11 mouse cellular contexts compared by ENCODE assay signal in genomic region chr14:56098940-56099339, GRCm38 (mm10). TPM values are rescaled to one million over a fixed set of nuclear protein-coding genes. Genes with fewer than 3 reads are reported as not detected.
DNase-seq lines count a peak whose midpoint lies in the region; ATAC-seq and TF ChIP-seq lines count a peak whose summit lies in the region.
"Had no signal": no experiment of that assay in that cellular context is flagged by ENCODE, and none has a peak within 500 bp of the region (broad histone marks: within the 10 kb centered on the region; RNA-seq: fewer than 3 reads in every experiment).

No protein-coding gene starts in this region.

- H3K9me3 ChIP-seq in hindbrain, embryonic 11.5 days (ENCODE audit: control insufficient read depth, low read length), result no peaks in the 10 kb centered on the region
- no peaks in the 10 kb centered on the region for H3K9me3 ChIP-seq in hindbrain, embryonic 12.5 days (replicated peaks)
- H3K9me3 ChIP-seq in E14TG2a.4 (ENCODE audit: low read length), result no peaks in the 10 kb centered on the region
- H3K9me3 ChIP-seq: liver, embryonic 15.5 days had no signal

- no peaks in the 10 kb centered on the region for H3K36me3 ChIP-seq in hindbrain, embryonic 11.5 days (ENCODE audit: control insufficient read depth, insufficient read depth, low read length)
- no peaks in the 10 kb centered on the region for H3K36me3 ChIP-seq in hindbrain, embryonic 12.5 days
- no peaks in the 10 kb centered on the region for H3K36me3 ChIP-seq in E14TG2a.4 (ENCODE audit: insufficient read depth, low read length)
- H3K36me3 ChIP-seq: liver, embryonic 15.5 days had no signal

- no peak for ATAC-seq in hindbrain, embryonic 11.5 days (ENCODE audit: low FRiP score)
- no peak for ATAC-seq in hindbrain, embryonic 12.5 days (ENCODE audit: low FRiP score)
- no peak for ATAC-seq in erythroblast, adult 5-6 weeks (replicated peaks; ENCODE audit: low FRiP score, poor library complexity, severe bottlenecking)

- 81% methylated on average over 4 of the region's 4 CpGs for WGBS in hindbrain, embryonic 11.5 days
- 77% methylated on average over 4 of the region's 4 CpGs for WGBS in hindbrain, embryonic 12.5 days

- no peak overlapping the region for H3K4me2 ChIP-seq in hindbrain, embryonic 11.5 days (replicated peaks; ENCODE audit: low read depth, low read length)
- H3K4me2 ChIP-seq in hindbrain, embryonic 12.5 days (replicated peaks), result no peak overlapping the region
- H3K4me2 ChIP-seq: liver, embryonic 15.5 days had no signal

- H3K4me1 ChIP-seq in hindbrain, embryonic 11.5 days (replicated peaks; ENCODE audit: control insufficient read depth, insufficient read depth, low read length), result no peaks in the 10 kb centered on the region
- H3K4me1 ChIP-seq in hindbrain, embryonic 12.5 days, result no peaks in the 10 kb centered on the region
- H3K4me1 ChIP-seq in E14TG2a.4 (replicated peaks; ENCODE audit: low read depth, low read length), result peaks cover 10% of the 10 kb centered on the region; the same call in 1 of the 2 replicates
- H3K4me1 ChIP-seq: liver, embryonic 15.5 days had no signal

- no peak overlapping the region for H3K4me3 ChIP-seq in hindbrain, embryonic 11.5 days (ENCODE audit: low read depth, low read length)
- no peak overlapping the region for H3K4me3 ChIP-seq in hindbrain, embryonic 12.5 days
- H3K4me3 ChIP-seq in E14TG2a.4 (replicated peaks; ENCODE audit: low read length), result no peak overlapping the region
- H3K4me3 ChIP-seq: liver, embryonic 15.5 days had no signal

- peak; percentile 13 for DNase-seq in hindbrain, embryonic 11.5 days (ENCODE audit: low spot score)
- DNase-seq in 3134 (ENCODE audit: extremely low read depth, insufficient read length, low spot score), result peak; percentile 9
- DNase-seq in embryo, embryonic 9.5 days (ENCODE audit: extremely low spot score), result peak; percentile 5
- DNase-seq in left cerebral cortex, adult 8-10 months (ENCODE audit: low spot score in 2 of 2), result no peak
- no peak for DNase-seq in urinary bladder, adult 18-20 months (ENCODE audit: low spot score in 2 of 2)
- DNase-seq: cerebellum, adult 9-10 months had no signal

- TF ChIP-seq CTCF in E14TG2a.4 (conservative IDR thresholded peaks at IDR 0.05; ENCODE audit: low read length), result peak; percentile 58

- no peak overlapping the region for H3K27ac ChIP-seq in hindbrain, embryonic 11.5 days (ENCODE audit: low read depth, low read length)
- H3K27ac ChIP-seq in hindbrain, embryonic 12.5 days, result no peak overlapping the region
- H3K27ac ChIP-seq: liver, embryonic 15.5 days had no signal

- H3K27me3 ChIP-seq in hindbrain, embryonic 11.5 days (ENCODE audit: control insufficient read depth, insufficient read depth, low read length), result no peaks in the 10 kb centered on the region
- peaks cover 3% of the 10 kb centered on the region; the same call in 1 of the 2 replicates for H3K27me3 ChIP-seq in hindbrain, embryonic 12.5 days
- 0 out of 2 replicates have a peak, but pooled peaks cover 3% of the 10 kb centered on the region for H3K27me3 ChIP-seq in E14TG2a.4 (ENCODE audit: insufficient read depth, low read length)
- H3K27me3 ChIP-seq: liver, embryonic 15.5 days had no signal

- H3K9ac ChIP-seq in hindbrain, embryonic 11.5 days (ENCODE audit: low read depth, low read length), result no peak overlapping the region
- no peak overlapping the region for H3K9ac ChIP-seq in hindbrain, embryonic 12.5 days
- H3K9ac ChIP-seq: liver, embryonic 15.5 days had no signal

RNA-seq across cellular contexts. Expression of gene Ctsg, which starts 3.4 kb away (rescaled TPM):
- polyA plus RNA-seq in hindbrain, embryonic 11.5 days (2014; fragmentation: Nextera tagmentation; extraction: Ambion mirVana), result 0.31 TPM in 1 of 2 replicates, not detected in the other
- polyA plus RNA-seq in hindbrain, embryonic 12.5 days (2016; fragmentation: Nextera tagmentation; extraction: Ambion mirVana), result not detected in 2 replicates
- total RNA-seq in erythroblast, adult 5-6 weeks (2015; ENCODE audit: low replicate concordance), result 413 and 487 TPM in 2 replicates
- 257 and 291 TPM in 2 replicates for total RNA-seq in erythroblast, adult 5-6 weeks (2017; ENCODE audit: low replicate concordance)
- not detected for total RNA-seq in left cerebral cortex, adult 8-10 months (2022)

RNA-seq across cellular contexts. Expression of gene Mcpt8, which starts 13.9 kb away (rescaled TPM):
- polyA plus RNA-seq in hindbrain, embryonic 11.5 days (2014; fragmentation: Nextera tagmentation; extraction: Ambion mirVana), result not detected in 2 replicates
- not detected in 2 replicates for polyA plus RNA-seq in hindbrain, embryonic 12.5 days (2016; fragmentation: Nextera tagmentation; extraction: Ambion mirVana)
- 205 and 289 TPM in 2 replicates for total RNA-seq in erythroblast, adult 5-6 weeks (2015; ENCODE audit: low replicate concordance)
- 98.4 and 115 TPM in 2 replicates for total RNA-seq in erythroblast, adult 5-6 weeks (2017; ENCODE audit: low replicate concordance)
- not detected for total RNA-seq in left cerebral cortex, adult 8-10 months (2022)

RNA-seq across cellular contexts. Expression of gene Gzme, which starts 21.5 kb away (rescaled TPM):
- not detected in 2 replicates for polyA plus RNA-seq in hindbrain, embryonic 11.5 days (2014; fragmentation: Nextera tagmentation; extraction: Ambion mirVana)
- not detected in 2 replicates for polyA plus RNA-seq in hindbrain, embryonic 12.5 days (2016; fragmentation: Nextera tagmentation; extraction: Ambion mirVana)
- not detected in 2 replicates for total RNA-seq in erythroblast, adult 5-6 weeks (2015; ENCODE audit: low replicate concordance)
- total RNA-seq in erythroblast, adult 5-6 weeks (2017; ENCODE audit: low replicate concordance), result not detected in 2 replicates
- not detected for total RNA-seq in left cerebral cortex, adult 8-10 months (2022)
- total RNA-seq: granulocyte monocyte progenitor cell, adult 5-6 weeks had no signal
- polyA plus RNA-seq: liver, embryonic 15.5 days had no signal

RNA-seq across cellular contexts. Expression of gene Gzmd, which starts 33.5 kb away (rescaled TPM):
- polyA plus RNA-seq in hindbrain, embryonic 11.5 days (2014; fragmentation: Nextera tagmentation; extraction: Ambion mirVana), result not detected in 2 replicates
- polyA plus RNA-seq in hindbrain, embryonic 12.5 days (2016; fragmentation: Nextera tagmentation; extraction: Ambion mirVana), result not detected in 2 replicates
- total RNA-seq in erythroblast, adult 5-6 weeks (2015; ENCODE audit: low replicate concordance), result not detected in 2 replicates
- not detected in 2 replicates for total RNA-seq in erythroblast, adult 5-6 weeks (2017; ENCODE audit: low replicate concordance)
- not detected for total RNA-seq in left cerebral cortex, adult 8-10 months (2022)
- total RNA-seq: granulocyte monocyte progenitor cell, adult 5-6 weeks had no signal
- polyA plus RNA-seq: liver, embryonic 15.5 days had no signal

RNA-seq across cellular contexts. Expression of gene Mcpt4, which starts 36.8 kb away (rescaled TPM):
- not detected in 2 replicates for polyA plus RNA-seq in hindbrain, embryonic 11.5 days (2014; fragmentation: Nextera tagmentation; extraction: Ambion mirVana)
- not detected in 2 replicates for polyA plus RNA-seq in hindbrain, embryonic 12.5 days (2016; fragmentation: Nextera tagmentation; extraction: Ambion mirVana)
- not detected in 2 replicates for total RNA-seq in erythroblast, adult 5-6 weeks (2015; ENCODE audit: low replicate concordance)
- total RNA-seq in erythroblast, adult 5-6 weeks (2017; ENCODE audit: low replicate concordance), result not detected in 2 replicates
- total RNA-seq in left cerebral cortex, adult 8-10 months (2022), result not detected
- total RNA-seq: granulocyte monocyte progenitor cell, adult 5-6 weeks had no signal
- polyA plus RNA-seq: liver, embryonic 15.5 days had no signal

Comparison
In these comparisons a context has a peak if more than half of its experiments do, and no peak if none do; other contexts are left out.
1. DNase-seq: peak in hindbrain, embryonic 11.5 days (single experiment), 3134 (single experiment) and embryo, embryonic 9.5 days (single experiment); none in left cerebral cortex, adult 8-10 months (0 of 2) and urinary bladder, adult 18-20 months (0 of 2).
2. RNA of gene Ctsg, which starts 3.4 kb away (total RNA-seq): 257 to 487 TPM in erythroblast, adult 5-6 weeks; not detected in left cerebral cortex, adult 8-10 months; every median in the first group is over 100 times any median in the second.
3. RNA of gene Mcpt8, which starts 13.9 kb away (total RNA-seq): 98.4 to 289 TPM in erythroblast, adult 5-6 weeks; not detected in left cerebral cortex, adult 8-10 months; every median in the first group is over 10 times any median in the second.